Mouse (Mus musculus) right cerebral cortex, postnatal 10 days (tissue): ENCODE data around the gene Pgm1.

Experiments
- DNase-seq, 2 experiments: peaks; one replicate each; pipeline ENCODE4 v3.0.0; 2021; ENCODE audit warnings: low spot score in 2 of 2

Gene Pgm1

GRCm38 (mm10) chr4:99929149-99929612 is at the start of gene Pgm1:
Gene Pgm1, plus strand, starts transcription at chr4:99929414.
- DNase-seq, result peak in 1 of 2 experiments; percentile 78

GRCm38 (mm10) chr4:99881882-99882281 is 47.3 kb upstream of the Pgm1 start:
- peak in 1 of 2 experiments; percentile 27 for DNase-seq

- no peak for DNase-seq
These were observed 46.8 kb upstream of the Pgm1 start for GRCm38 (mm10) chr4:99882405-99882804.

- no peak for DNase-seq
These were observed 15.2 kb upstream of the Pgm1 start for GRCm38 (mm10) chr4:99913894-99914451.

- DNase-seq, result no peak
These were observed 2.8 kb upstream of the Pgm1 start for GRCm38 (mm10) chr4:99926380-99926779.

GRCm38 (mm10) chr4:99928521-99928920 is 693 bp upstream of the Pgm1 start:
- DNase-seq, result no peak

- DNase-seq, result peak; percentile 83 to 85
These were observed 651 bp downstream of the Pgm1 start, which contains the start of gene Itgb3bp for GRCm38 (mm10) chr4:99929613-99930517. Gene Itgb3bp, minus strand, starts transcription at chr4:99929813.

- DNase-seq, result no peak
These were observed 1.5 kb downstream of the Pgm1 start for GRCm38 (mm10) chr4:99930518-99931239.

- DNase-seq, result no peak
These were observed 2.0 kb downstream of the Pgm1 start for GRCm38 (mm10) chr4:99931240-99931580.

- peak in 1 of 2 experiments; percentile 15 for DNase-seq
These were observed 2.6 kb downstream of the Pgm1 start for GRCm38 (mm10) chr4:99931807-99932206.

GRCm38 (mm10) chr4:99934859-99935258 is 5.6 kb downstream of the Pgm1 start:
- DNase-seq, result peak in 1 of 2 experiments; percentile 25

GRCm38 (mm10) chr4:99936278-99936677 is 7.1 kb downstream of the Pgm1 start:
- no peak for DNase-seq

- DNase-seq, result no peak
These were observed 10.7 kb downstream of the Pgm1 start for GRCm38 (mm10) chr4:99939711-99940505.

- DNase-seq, result peak in 1 of 2 experiments; percentile 24
These were observed 12.6 kb downstream of the Pgm1 start for GRCm38 (mm10) chr4:99941655-99942414.

- no peak for DNase-seq
These were observed 15.4 kb downstream of the Pgm1 start for GRCm38 (mm10) chr4:99944606-99945005.

GRCm38 (mm10) chr4:99945011-99945410 is 15.8 kb downstream of the Pgm1 start:
- DNase-seq, result no peak

- no peak for DNase-seq
These were observed 17.3 kb downstream of the Pgm1 start for GRCm38 (mm10) chr4:99946516-99946915.

- no peak for DNase-seq
These were observed 18.0 kb downstream of the Pgm1 start for GRCm38 (mm10) chr4:99947192-99947591.

- no peak for DNase-seq
These were observed 18.7 kb downstream of the Pgm1 start for GRCm38 (mm10) chr4:99947896-99948295.

GRCm38 (mm10) chr4:99953904-99954303 is 24.7 kb downstream of the Pgm1 start:
- no peak for DNase-seq

GRCm38 (mm10) chr4:99955396-99955795 is 26.2 kb downstream of the Pgm1 start:
- no peak for DNase-seq
